Mouse (Mus musculus): ENCODE measurements at regions not wholly inside any gene's neighbourhood (a gene's known extent, or its start where the extent isn't known, plus 50 kb on each side); places are given as distances from the start of the nearest gene placed in this dataset.

DNA sequence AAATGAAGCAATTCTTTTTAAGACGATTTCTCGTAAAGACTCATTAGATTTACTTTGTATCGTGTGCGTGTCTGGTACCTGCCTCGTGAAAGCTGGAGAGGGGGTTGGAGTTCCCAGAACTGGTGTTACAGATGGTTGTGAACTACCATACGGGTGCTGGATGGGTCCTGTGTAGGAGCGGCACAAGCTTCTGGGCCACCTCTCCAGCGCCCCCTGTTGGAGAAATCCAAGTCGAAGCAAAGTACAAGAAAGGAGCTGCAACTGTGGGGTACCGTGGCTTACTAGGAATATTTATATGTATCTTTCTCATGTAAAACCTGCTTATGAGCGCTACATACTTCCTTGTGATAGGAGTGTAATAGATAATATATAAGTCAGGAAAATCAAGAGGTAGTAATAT, 281.3 kb downstream of the Hhipl2 start:
- no peak for DNase-seq (ENCODE audit: low spot score)
- 82% methylated on average over 11 of the region's 11 CpGs for WGBS

DNA sequence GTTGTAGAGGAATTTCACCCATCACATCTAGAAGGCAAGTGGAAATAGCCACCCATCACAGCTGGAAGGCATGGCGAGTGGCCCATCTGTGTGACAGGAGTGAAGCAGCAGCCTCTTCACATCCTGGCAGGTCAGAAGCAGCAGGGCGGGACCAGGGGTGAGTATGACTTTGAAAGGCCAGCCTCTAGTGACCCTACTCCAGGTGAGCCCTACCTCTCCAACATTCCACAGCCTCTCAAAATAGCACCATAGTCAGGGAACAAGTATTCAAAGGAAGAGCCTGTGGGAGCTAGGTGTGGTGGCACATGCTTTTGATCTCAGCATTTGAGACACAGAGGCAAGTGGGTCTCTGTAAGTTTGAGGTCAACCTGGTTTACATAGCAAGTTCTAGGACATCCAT, 284.9 kb downstream of the Hhipl2 start:
- H3K4me2 ChIP-seq (replicated peaks; ENCODE audit: low read depth) = no peak overlapping the region
- no peak overlapping the region for H3K4me3 ChIP-seq (ENCODE audit: low read depth, low read length)
- H3K36me3 ChIP-seq (ENCODE audit: control insufficient read depth, insufficient read depth, low read length) = no peaks in the 10 kb centered on the region
- DNase-seq (ENCODE audit: low spot score) (no peak), ATAC-seq (ENCODE audit: low FRiP score, low TSS enrichment) (no peak)
- H3K27ac ChIP-seq (replicated peaks) = no peak overlapping the region
- no peak overlapping the region for H3K9ac ChIP-seq (ENCODE audit: low read length)
- no peak for TF ChIP-seq CTCF (IDR thresholded peaks at IDR 0.05; ENCODE audit: low read depth)
- TF ChIP-seq EP300 (optimal IDR thresholded peaks at IDR 0.05) = no peak
- H3K4me1 ChIP-seq (replicated peaks; ENCODE audit: control insufficient read depth, insufficient read depth) = no peaks in the 10 kb centered on the region
- H3K27me3 ChIP-seq (ENCODE audit: control insufficient read depth, insufficient read depth, low read length) = no peaks in the 10 kb centered on the region
- WGBS = 85% methylated on average over 2 of the region's 2 CpGs
- H3K9me3 ChIP-seq (ENCODE audit: control insufficient read depth, low read length) = no peaks in the 10 kb centered on the region

More for the DNA sequence above, 281.3 kb downstream of the Hhipl2 start:
- Histone ChIP-seq H3K4me2 (replicated peaks; ENCODE audit: low read depth) (no peak overlapping the region), H3K36me3 (ENCODE audit: control insufficient read depth, insufficient read depth, low read length) (no peaks in the 10 kb centered on the region), H3K9ac (ENCODE audit: low read length) (no peak overlapping the region), H3K4me3 (ENCODE audit: low read depth, low read length) (no peak overlapping the region), H3K9me3 (ENCODE audit: control insufficient read depth, low read length) (no peaks in the 10 kb centered on the region), H3K4me1 (replicated peaks; ENCODE audit: control insufficient read depth, insufficient read depth) (no peaks in the 10 kb centered on the region), H3K27me3 (ENCODE audit: control insufficient read depth, insufficient read depth, low read length) (no peaks in the 10 kb centered on the region), H3K27ac (replicated peaks) (no peak overlapping the region)
- TF ChIP-seq CTCF (IDR thresholded peaks at IDR 0.05; ENCODE audit: low read depth) = peak; percentile 44
- no peak for TF ChIP-seq EP300 (optimal IDR thresholded peaks at IDR 0.05)
- no peak for ATAC-seq (ENCODE audit: low FRiP score, low TSS enrichment)

DNA sequence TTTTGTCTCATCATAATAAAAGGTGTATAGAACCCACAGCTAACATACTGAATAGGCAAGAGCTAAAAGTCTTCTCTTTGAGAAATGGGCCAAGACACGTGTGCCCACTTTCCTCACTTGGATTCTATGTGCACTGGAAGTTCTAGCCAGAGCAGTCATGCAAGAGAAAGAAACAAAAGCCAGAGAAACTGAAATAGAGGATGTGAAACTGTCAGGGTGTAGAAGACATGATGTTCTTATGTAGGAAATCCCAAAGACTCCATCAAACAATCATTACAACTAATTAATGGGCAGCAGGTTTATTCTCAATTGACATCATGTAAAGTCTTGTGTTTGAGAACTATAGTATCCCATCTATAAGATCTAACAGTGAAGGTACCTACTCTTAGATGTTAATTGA, 294.9 kb downstream of the Hhipl2 start:
- DNase-seq (ENCODE audit: low spot score) (no peak), ATAC-seq (ENCODE audit: low FRiP score, low TSS enrichment) (no peak)
- Histone ChIP-seq H3K36me3 (ENCODE audit: control insufficient read depth, insufficient read depth, low read length) (no peaks in the 10 kb centered on the region), H3K4me2 (replicated peaks; ENCODE audit: low read depth) (no peak overlapping the region), H3K9me3 (ENCODE audit: control insufficient read depth, low read length) (no peaks in the 10 kb centered on the region), H3K9ac (ENCODE audit: low read length) (no peak overlapping the region), H3K27ac (replicated peaks) (no peak overlapping the region), H3K4me3 (ENCODE audit: low read depth, low read length) (no peak overlapping the region), H3K4me1 (replicated peaks; ENCODE audit: control insufficient read depth, insufficient read depth) (no peaks in the 10 kb centered on the region), H3K27me3 (ENCODE audit: control insufficient read depth, insufficient read depth, low read length) (no peaks in the 10 kb centered on the region)
- TF ChIP-seq EP300 (optimal IDR thresholded peaks at IDR 0.05) (no peak), CTCF (IDR thresholded peaks at IDR 0.05; ENCODE audit: low read depth) (no peak)
- 68% methylated on average over 1 of the region's 1 CpGs for WGBS

DNA sequence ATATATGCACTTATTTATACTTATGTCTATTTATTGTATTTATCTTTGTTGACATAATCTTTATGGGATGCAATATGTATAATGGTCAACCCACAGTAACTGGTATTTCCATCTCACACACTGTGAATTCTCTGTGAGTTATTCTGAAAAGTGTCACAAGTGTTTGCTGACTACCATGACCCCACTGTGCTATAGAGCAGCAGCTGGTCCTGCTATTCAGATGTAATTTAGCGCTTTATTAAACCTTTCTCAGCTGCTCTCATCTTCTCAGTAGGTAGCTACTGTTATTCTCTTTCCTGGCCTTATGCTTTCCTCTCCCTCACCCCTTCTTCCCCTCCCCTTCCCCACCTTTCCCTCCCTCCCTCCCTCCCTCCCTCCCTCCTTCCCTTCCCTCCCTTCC, 296.0 kb upstream of the Dusp10 start:
- no peak for TF ChIP-seq CTCF (IDR thresholded peaks at IDR 0.05; ENCODE audit: low read depth)
- no peak for TF ChIP-seq EP300 (optimal IDR thresholded peaks at IDR 0.05)
- 88% methylated on average over 1 of the region's 1 CpGs for WGBS
- Histone ChIP-seq H3K27ac (replicated peaks) (no peak overlapping the region), H3K27me3 (ENCODE audit: control insufficient read depth, insufficient read depth, low read length) (no peaks in the 10 kb centered on the region), H3K36me3 (ENCODE audit: control insufficient read depth, insufficient read depth, low read length) (no peaks in the 10 kb centered on the region), H3K9me3 (ENCODE audit: control insufficient read depth, low read length) (no peaks in the 10 kb centered on the region), H3K4me2 (replicated peaks; ENCODE audit: low read depth) (no peak overlapping the region), H3K9ac (ENCODE audit: low read length) (no peak overlapping the region), H3K4me1 (replicated peaks; ENCODE audit: control insufficient read depth, insufficient read depth) (no peaks in the 10 kb centered on the region), H3K4me3 (ENCODE audit: low read depth, low read length) (no peak overlapping the region)
- ATAC-seq (ENCODE audit: low FRiP score, low TSS enrichment) (no peak), DNase-seq (ENCODE audit: low spot score) (no peak)

DNA sequence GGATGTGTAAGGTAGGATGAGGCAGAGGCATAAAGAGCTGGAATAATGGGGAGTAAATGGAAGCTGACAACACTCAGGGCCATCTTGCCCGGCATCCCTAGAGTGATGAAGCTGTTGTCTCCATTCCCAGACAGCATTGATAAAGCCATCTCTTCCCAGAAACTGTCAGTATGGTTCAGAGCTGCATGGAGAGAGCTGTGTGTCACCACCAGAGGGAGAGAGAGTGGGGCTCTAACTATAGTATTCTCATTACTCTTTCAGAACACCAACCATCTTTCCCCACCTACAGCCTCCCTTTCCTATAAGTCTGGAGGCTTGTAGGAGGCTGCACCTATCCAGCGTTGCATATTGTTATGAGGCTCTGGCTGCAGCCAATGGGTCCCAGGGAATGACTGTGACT, 264.0 kb upstream of the Dusp10 start:
- TF ChIP-seq EP300 (optimal IDR thresholded peaks at IDR 0.05) = no peak
- TF ChIP-seq CTCF (IDR thresholded peaks at IDR 0.05; ENCODE audit: low read depth) = peak; percentile 56
- no peaks in the 10 kb centered on the region for H3K27me3 ChIP-seq (ENCODE audit: control insufficient read depth, insufficient read depth, low read length)
- H3K4me2 ChIP-seq (replicated peaks; ENCODE audit: low read depth) = no peak overlapping the region
- no peaks in the 10 kb centered on the region for H3K36me3 ChIP-seq (ENCODE audit: control insufficient read depth, insufficient read depth, low read length)
- H3K9ac ChIP-seq (ENCODE audit: low read length) = no peak overlapping the region
- no peak overlapping the region for H3K4me3 ChIP-seq (ENCODE audit: low read depth, low read length)
- H3K27ac ChIP-seq (replicated peaks) = no peak overlapping the region
- no peak for DNase-seq (ENCODE audit: low spot score)
- no peak for ATAC-seq (ENCODE audit: low FRiP score, low TSS enrichment)
- no peaks in the 10 kb centered on the region for H3K4me1 ChIP-seq (replicated peaks; ENCODE audit: control insufficient read depth, insufficient read depth)
- 73% methylated on average over 2 of the region's 2 CpGs for WGBS
- no peaks in the 10 kb centered on the region for H3K9me3 ChIP-seq (ENCODE audit: control insufficient read depth, low read length)

DNA sequence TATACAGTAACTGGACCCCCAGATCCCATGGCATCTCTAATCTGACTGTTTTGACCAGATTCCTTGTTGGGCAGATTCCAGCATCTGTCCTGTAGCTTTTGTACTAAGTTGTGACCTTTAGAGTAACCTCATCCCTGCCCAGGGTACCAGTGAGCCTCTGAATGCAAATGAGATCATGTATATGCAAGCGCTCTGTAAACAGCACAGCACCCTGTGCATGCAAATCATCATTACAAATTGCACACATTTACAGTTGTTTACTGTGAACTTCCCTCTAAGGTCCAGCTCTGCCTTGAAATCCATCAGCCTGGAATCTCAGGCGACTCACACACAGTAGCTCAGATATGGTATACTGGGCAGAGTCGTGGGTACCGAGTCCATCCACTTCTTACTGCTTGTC, 258.6 kb upstream of the Dusp10 start:
- H3K9me3 ChIP-seq (ENCODE audit: control insufficient read depth, low read length) = no peaks in the 10 kb centered on the region
- no peak overlapping the region for H3K4me3 ChIP-seq (ENCODE audit: low read depth, low read length)
- no peak overlapping the region for H3K27ac ChIP-seq (replicated peaks)
- no peak overlapping the region for H3K9ac ChIP-seq (ENCODE audit: low read length)
- H3K36me3 ChIP-seq (ENCODE audit: control insufficient read depth, insufficient read depth, low read length) = no peaks in the 10 kb centered on the region
- no peaks in the 10 kb centered on the region for H3K4me1 ChIP-seq (replicated peaks; ENCODE audit: control insufficient read depth, insufficient read depth)
- no peak for TF ChIP-seq EP300 (optimal IDR thresholded peaks at IDR 0.05)
- TF ChIP-seq CTCF (IDR thresholded peaks at IDR 0.05; ENCODE audit: low read depth) = no peak
- WGBS = 86% methylated on average over 4 of the region's 4 CpGs
- no peaks in the 10 kb centered on the region for H3K27me3 ChIP-seq (ENCODE audit: control insufficient read depth, insufficient read depth, low read length)
- DNase-seq (ENCODE audit: low spot score) (no peak), ATAC-seq (ENCODE audit: low FRiP score, low TSS enrichment) (no peak)
- no peak overlapping the region for H3K4me2 ChIP-seq (replicated peaks; ENCODE audit: low read depth)
